ENCODE assay signal across 16 mouse cellular contexts in the genomic region with DNA sequence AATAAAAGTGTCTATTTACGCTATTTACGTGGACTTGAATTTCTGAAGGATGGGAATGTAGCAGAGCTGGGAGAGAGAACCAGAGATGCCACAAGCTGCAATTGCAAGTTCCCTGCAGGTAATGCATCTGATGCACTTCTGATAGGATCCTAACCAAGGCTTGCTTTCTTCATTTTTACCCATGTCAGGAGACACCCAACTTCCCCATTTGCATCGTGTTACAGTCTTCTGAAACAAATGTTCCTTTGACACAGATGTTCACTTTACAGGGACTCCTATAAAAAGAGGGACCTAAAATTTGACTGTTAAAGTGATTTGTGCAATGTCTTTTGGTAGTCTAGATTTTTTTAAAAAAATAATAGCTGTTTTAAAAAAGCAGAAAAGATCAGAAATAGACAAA.
"Had no signal": no experiment of that assay in that cellular context is flagged by ENCODE, and none has a peak within 500 bp of the region (broad histone marks: within the 10 kb centered on the region; RNA-seq: fewer than 3 reads in every experiment).

No protein-coding gene starts in this region.

- H3K9ac ChIP-seq: lung, embryonic 14.5 days; midbrain, embryonic 13.5 days; midbrain, embryonic 15.5 days; neural tube, embryonic 12.5 days; stomach, embryonic 15.5 days had no signal

- DNase-seq: lung, adult 18-20 months; lung, embryonic 14.5 days; lung, postnatal 10 days; lung, postnatal 4 days; right cerebral cortex, postnatal 25 days; right cerebral cortex, postnatal 4 days; spleen, adult 18-20 months; thymus, adult 2 months; thymus, postnatal 25 days; thymus, postnatal 4 days had no signal

- H3K4me1 ChIP-seq: midbrain, embryonic 13.5 days; midbrain, embryonic 15.5 days; neural tube, embryonic 12.5 days; stomach, embryonic 15.5 days had no signal

- ATAC-seq: midbrain, embryonic 13.5 days; midbrain, embryonic 15.5 days had no signal

- H3K36me3 ChIP-seq: midbrain, embryonic 13.5 days; midbrain, embryonic 15.5 days; neural tube, embryonic 12.5 days; stomach, embryonic 15.5 days had no signal

- H3K27ac ChIP-seq: midbrain, embryonic 13.5 days; midbrain, embryonic 15.5 days; neural tube, embryonic 12.5 days; stomach, embryonic 15.5 days; stomach, postnatal 0 days had no signal

- H3K4me3 ChIP-seq: megakaryocyte, embryonic 14.5 days; midbrain, embryonic 13.5 days; midbrain, embryonic 15.5 days; neural tube, embryonic 12.5 days; stomach, embryonic 15.5 days had no signal

- H3K9me3 ChIP-seq: megakaryocyte, embryonic 14.5 days; midbrain, embryonic 13.5 days; midbrain, embryonic 15.5 days; neural tube, embryonic 12.5 days; stomach, embryonic 15.5 days had no signal

- H3K27me3 ChIP-seq: megakaryocyte, embryonic 14.5 days; midbrain, embryonic 13.5 days; midbrain, embryonic 15.5 days; neural tube, embryonic 12.5 days; stomach, embryonic 15.5 days had no signal
